Mouse (Mus musculus) spleen, adult 2 months (tissue): ENCODE data around the gene Hecw2.

Experiments used
- CTCF ChIP-seq: fragments of 200-500 bp; IDR thresholded peaks from 2 replicates; pipeline ENCODE4 v1.5.1; 2011; ENCODE audit warnings: mild to moderate bottlenecking, inconsistent platforms; ENCODE audit not compliant: insufficient read depth, insufficient read length, insufficient replicate concordance; ENCODE audit errors: extremely low read depth
- POLR2A ChIP-seq: fragments of 200-500 bp; IDR thresholded peaks from 2 replicates; pipeline ENCODE4 v1.6.1; 2011; ENCODE audit warnings: low read depth, low read length, inconsistent platforms

DNA sequence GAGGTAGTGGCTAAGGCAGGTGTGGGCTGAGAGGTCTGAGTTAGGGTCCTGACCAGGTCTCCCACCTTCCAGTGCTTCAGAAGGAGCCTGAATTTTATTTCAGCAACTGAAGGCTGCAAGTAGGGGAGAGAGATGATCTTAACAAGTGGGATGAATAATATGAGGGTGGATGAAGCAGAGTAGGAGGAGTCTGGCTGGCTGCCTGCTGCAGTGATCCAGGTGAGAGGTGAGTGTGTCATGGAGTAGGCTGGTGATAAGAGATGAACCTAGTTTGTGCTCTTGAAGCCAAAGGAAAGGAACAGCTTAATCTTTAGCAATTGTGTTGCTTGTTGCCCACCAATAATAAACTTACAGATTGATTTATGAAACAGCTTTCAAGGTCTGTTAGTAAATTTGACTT is 373.0 kb downstream of the Hecw2 start:
- no peak for TF ChIP-seq POLR2A
- no peak for TF ChIP-seq CTCF
